Mouse (Mus musculus): ENCODE data around the gene Apbb2. TPM values are rescaled to one million over a fixed set of nuclear protein-coding genes. Genes with fewer than 3 reads are reported as not detected.

Gene Apbb2
- polyA plus RNA-seq, 1 experiment = 47.9 TPM

GRCm38 (mm10) chr5:66374413-66374812 is 244.2 kb downstream of the Apbb2 start:
- DNase-seq (ENCODE audit: low read depth) = no peak
- TF ChIP-seq CTCF (IDR thresholded peaks at IDR 0.05; ENCODE audit: borderline replicate concordance, extremely low read depth, insufficient read depth, insufficient read length) = no peak
- no peak for TF ChIP-seq POLR2A (IDR thresholded peaks at IDR 0.05; ENCODE audit: borderline replicate concordance, extremely low read depth, insufficient read depth, insufficient read length, poor library complexity, severe bottlenecking)

GRCm38 (mm10) chr5:66373515-66374164 is 244.9 kb downstream of the Apbb2 start:
- no peak for DNase-seq (ENCODE audit: low read depth)
- TF ChIP-seq CTCF (IDR thresholded peaks at IDR 0.05; ENCODE audit: borderline replicate concordance, extremely low read depth, insufficient read depth, insufficient read length) = no peak
- no peak for TF ChIP-seq POLR2A (IDR thresholded peaks at IDR 0.05; ENCODE audit: borderline replicate concordance, extremely low read depth, insufficient read depth, insufficient read length, poor library complexity, severe bottlenecking)

GRCm38 (mm10) chr5:66371131-66371530 is 247.5 kb downstream of the Apbb2 start:
- no peak for DNase-seq (ENCODE audit: low read depth)
- TF ChIP-seq CTCF (IDR thresholded peaks at IDR 0.05; ENCODE audit: borderline replicate concordance, extremely low read depth, insufficient read depth, insufficient read length) (no peak), POLR2A (IDR thresholded peaks at IDR 0.05; ENCODE audit: borderline replicate concordance, extremely low read depth, insufficient read depth, insufficient read length, poor library complexity, severe bottlenecking) (no peak)

GRCm38 (mm10) chr5:66368966-66369365 is 249.6 kb downstream of the Apbb2 start:
- TF ChIP-seq CTCF (IDR thresholded peaks at IDR 0.05; ENCODE audit: borderline replicate concordance, extremely low read depth, insufficient read depth, insufficient read length) (peak; percentile 94), POLR2A (IDR thresholded peaks at IDR 0.05; ENCODE audit: borderline replicate concordance, extremely low read depth, insufficient read depth, insufficient read length, poor library complexity, severe bottlenecking) (no peak)
- peak; percentile 82 for DNase-seq (ENCODE audit: low read depth)

GRCm38 (mm10) chr5:66367641-66368040 is 250.9 kb downstream of the Apbb2 start:
- peak; percentile 87 for DNase-seq (ENCODE audit: low read depth)
- TF ChIP-seq POLR2A (IDR thresholded peaks at IDR 0.05; ENCODE audit: borderline replicate concordance, extremely low read depth, insufficient read depth, insufficient read length, poor library complexity, severe bottlenecking) (no peak), CTCF (IDR thresholded peaks at IDR 0.05; ENCODE audit: borderline replicate concordance, extremely low read depth, insufficient read depth, insufficient read length) (no peak)

GRCm38 (mm10) chr5:66363274-66364261 is 255.0 kb downstream of the Apbb2 start:
- TF ChIP-seq POLR2A (IDR thresholded peaks at IDR 0.05; ENCODE audit: borderline replicate concordance, extremely low read depth, insufficient read depth, insufficient read length, poor library complexity, severe bottlenecking) (no peak), CTCF (IDR thresholded peaks at IDR 0.05; ENCODE audit: borderline replicate concordance, extremely low read depth, insufficient read depth, insufficient read length) (no peak)
- no peak for DNase-seq (ENCODE audit: low read depth)

GRCm38 (mm10) chr5:66360739-66361138 is 257.8 kb downstream of the Apbb2 start:
- peak; percentile 76 for DNase-seq (ENCODE audit: low read depth)
- TF ChIP-seq CTCF (IDR thresholded peaks at IDR 0.05; ENCODE audit: borderline replicate concordance, extremely low read depth, insufficient read depth, insufficient read length) (no peak), POLR2A (IDR thresholded peaks at IDR 0.05; ENCODE audit: borderline replicate concordance, extremely low read depth, insufficient read depth, insufficient read length, poor library complexity, severe bottlenecking) (no peak)

GRCm38 (mm10) chr5:66359742-66360423 is 258.7 kb downstream of the Apbb2 start:
- peak; percentile 74 for DNase-seq (ENCODE audit: low read depth)
- TF ChIP-seq POLR2A (IDR thresholded peaks at IDR 0.05; ENCODE audit: borderline replicate concordance, extremely low read depth, insufficient read depth, insufficient read length, poor library complexity, severe bottlenecking) (no peak), CTCF (IDR thresholded peaks at IDR 0.05; ENCODE audit: borderline replicate concordance, extremely low read depth, insufficient read depth, insufficient read length) (no peak)

- no peak for TF ChIP-seq POLR2A (IDR thresholded peaks at IDR 0.05; ENCODE audit: borderline replicate concordance, extremely low read depth, insufficient read depth, insufficient read length, poor library complexity, severe bottlenecking)
- TF ChIP-seq CTCF (IDR thresholded peaks at IDR 0.05; ENCODE audit: borderline replicate concordance, extremely low read depth, insufficient read depth, insufficient read length) = no peak
- no peak for DNase-seq (ENCODE audit: low read depth)
These were observed 263.4 kb downstream of the Apbb2 start for GRCm38 (mm10) chr5:66355147-66355546.

- TF ChIP-seq POLR2A (IDR thresholded peaks at IDR 0.05; ENCODE audit: borderline replicate concordance, extremely low read depth, insufficient read depth, insufficient read length, poor library complexity, severe bottlenecking) (no peak), CTCF (IDR thresholded peaks at IDR 0.05; ENCODE audit: borderline replicate concordance, extremely low read depth, insufficient read depth, insufficient read length) (no peak)
- no peak for DNase-seq (ENCODE audit: low read depth)
These were observed 264.7 kb downstream of the Apbb2 start for GRCm38 (mm10) chr5:66353876-66354275.

- no peak for DNase-seq (ENCODE audit: low read depth)
These were observed 266.7 kb downstream of the Apbb2 start for GRCm38 (mm10) chr5:66351836-66352390.

More at GRCm38 (mm10) chr5:66351836-66352390, 266.7 kb downstream of the Apbb2 start:
- no peak for TF ChIP-seq CTCF (IDR thresholded peaks at IDR 0.05; ENCODE audit: borderline replicate concordance, extremely low read depth, insufficient read depth, insufficient read length)
- TF ChIP-seq POLR2A (IDR thresholded peaks at IDR 0.05; ENCODE audit: borderline replicate concordance, extremely low read depth, insufficient read depth, insufficient read length, poor library complexity, severe bottlenecking) = no peak
